Mouse (Mus musculus): ENCODE results near the gene Gtpbp4.
"Not testable (repeated sequence)": the region's sequence is repeated elsewhere in the genome, so short reads cannot be mapped to it uniquely, and the experiment has no call there.

Gtpbp4 gene

DNA sequence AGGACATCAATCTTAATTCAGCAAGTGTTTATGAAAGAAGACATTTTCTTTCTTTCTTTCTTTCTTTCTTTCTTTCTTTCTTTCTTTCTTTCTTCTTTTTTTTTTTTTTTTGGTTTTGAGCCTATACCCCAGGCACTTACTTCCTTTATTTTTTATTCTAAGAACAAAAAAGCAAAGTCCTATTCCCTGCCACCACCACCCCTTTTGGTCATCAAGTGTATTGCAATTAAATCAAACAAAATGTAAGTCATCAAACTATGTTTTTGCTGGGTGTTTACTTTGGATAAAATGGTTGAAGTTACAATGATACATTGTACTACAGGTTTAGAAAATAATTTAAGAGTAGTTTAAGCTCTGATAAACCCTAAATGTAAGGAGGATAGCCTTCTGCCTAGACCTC is 23.5 kb downstream of the Gtpbp4 start:
- DNase-seq (ENCODE audit: low spot score), result no peak

DNA sequence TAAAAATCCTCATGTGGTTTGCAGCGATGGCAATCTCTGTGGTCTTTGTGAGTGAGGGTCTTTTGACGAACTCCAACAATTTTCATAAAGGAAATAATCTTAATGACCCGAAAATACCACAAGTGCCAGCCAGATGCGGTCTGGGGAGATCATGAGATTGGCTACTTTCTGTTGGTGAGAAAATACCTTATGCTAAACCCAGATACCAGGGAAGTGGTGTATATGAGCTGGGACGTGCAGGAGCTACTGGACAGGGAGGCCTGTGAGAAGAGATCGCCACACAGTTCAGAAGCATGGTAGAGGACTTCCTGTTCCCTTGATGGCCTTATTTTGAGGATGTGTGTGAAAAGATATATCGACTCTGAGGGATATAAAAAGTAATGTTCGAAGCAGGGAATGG is 28.1 kb downstream of the Gtpbp4 start:
- DNase-seq (ENCODE audit: low spot score), result no peak

DNA sequence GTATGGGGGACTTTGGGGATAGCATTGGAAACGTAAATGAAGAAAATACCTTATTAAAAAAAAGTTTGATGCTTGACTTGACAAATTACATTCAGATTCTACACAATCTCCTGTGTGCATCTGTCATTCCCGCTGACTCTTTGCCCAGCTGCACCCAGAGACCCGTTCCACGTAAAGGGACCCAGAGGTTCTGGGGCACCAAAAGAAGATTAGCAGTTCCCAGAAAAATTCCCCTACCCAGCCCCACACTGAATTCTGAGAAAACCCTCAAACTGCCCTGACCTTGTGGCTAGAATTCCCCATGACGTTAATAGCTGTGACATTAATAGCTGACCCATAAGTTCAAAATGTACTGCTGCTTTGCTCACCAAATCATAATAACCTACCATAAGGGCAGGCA is 30.7 kb downstream of the Gtpbp4 start:
- no peak for DNase-seq (ENCODE audit: low spot score)

DNA sequence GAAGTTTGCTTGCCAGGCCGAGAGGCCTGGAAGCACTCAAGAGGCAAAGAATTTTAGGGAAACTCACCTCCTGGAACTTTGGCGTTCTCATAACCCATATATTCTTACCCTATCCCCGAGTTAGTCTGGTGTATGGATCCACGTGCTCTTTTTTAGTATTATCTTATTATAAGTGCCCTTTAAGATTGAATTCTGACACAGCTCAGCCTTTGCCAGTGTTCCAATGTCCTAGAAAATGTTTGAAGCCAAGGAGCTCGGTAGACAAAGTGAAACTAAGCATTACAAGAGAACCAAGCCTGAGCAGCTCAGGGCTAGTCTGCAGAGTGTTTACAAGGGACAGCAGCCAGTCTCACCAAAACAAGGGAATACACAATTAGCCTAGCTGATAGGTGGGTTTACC is 33.6 kb downstream of the Gtpbp4 start:
- not testable (repeated sequence) for DNase-seq (ENCODE audit: low spot score)

DNA sequence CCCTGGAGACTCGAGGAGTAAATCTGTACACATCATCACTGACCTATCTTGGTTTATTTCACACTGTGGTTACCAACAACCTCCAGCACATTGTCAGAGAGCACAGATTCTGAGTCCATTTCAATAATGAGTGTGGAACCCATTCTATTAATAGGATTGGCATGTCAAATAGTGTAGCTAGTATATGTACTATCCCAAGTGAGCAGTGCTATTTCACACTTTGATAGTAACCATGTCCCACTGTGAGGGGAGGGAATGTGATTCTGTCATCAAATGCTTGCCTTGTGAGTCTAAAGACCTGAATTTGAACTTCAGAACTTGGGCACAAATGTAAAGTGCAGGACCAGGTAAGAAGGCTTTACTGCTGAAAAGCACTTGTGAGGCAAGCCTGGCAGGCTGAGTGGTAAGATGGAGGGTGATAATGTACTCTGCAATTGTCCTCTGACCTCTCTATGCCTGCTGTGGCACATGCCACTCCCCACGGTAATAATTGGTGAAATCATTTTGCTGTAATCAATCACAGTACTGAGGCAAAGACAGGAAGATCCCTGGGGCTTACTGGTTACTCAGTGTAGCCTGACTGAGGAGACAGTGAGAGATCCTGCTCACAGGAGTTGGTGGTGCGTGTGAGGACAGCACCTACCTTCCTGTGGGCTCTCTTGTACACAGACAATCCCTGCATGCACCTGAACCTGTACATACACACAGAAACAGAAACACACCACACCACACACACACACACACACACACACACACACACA is 34.6 kb downstream of the Gtpbp4 start:
- not testable (repeated sequence) for DNase-seq (ENCODE audit: low spot score)

DNA sequence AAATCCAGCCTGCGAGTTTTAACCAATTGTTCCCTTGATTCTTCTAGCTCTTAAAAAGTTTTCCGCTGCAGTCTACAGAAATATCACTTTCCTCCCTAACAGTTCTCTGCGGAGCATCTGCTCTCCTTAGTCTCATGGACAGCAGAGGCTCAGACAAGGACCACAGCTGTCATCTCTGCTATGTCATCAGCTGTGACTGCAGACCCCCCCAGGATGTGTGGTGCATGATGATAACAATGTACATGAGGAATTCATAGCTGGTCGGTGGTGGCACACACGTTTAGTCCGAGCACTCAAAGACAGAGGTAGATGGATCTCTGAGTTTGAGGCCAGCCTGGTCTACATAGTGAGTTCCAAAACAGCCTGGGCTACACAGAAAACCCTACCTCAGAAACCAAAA is 36.3 kb downstream of the Gtpbp4 start:
- not testable (repeated sequence) for DNase-seq (ENCODE audit: low spot score)

DNA sequence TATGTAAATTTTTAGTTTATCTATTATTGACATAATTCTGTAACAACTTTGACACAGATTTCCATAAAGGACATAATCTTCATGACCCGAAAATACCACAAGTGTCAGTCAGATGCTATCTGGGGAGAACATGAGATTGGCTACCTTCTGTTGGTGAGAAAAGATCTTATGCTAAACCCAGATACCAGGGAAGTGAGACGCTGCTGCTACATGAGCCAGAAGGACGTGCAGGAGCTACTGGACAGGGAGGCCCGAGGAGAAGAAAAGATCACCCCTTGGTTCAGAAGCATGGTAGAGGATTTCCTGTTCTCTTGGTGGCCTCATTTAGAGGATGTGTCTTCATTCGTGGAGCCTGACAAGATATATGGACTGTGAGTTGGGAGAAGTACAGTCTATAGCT is 36.8 kb downstream of the Gtpbp4 start:
- not testable (repeated sequence) for DNase-seq (ENCODE audit: low spot score)

DNA sequence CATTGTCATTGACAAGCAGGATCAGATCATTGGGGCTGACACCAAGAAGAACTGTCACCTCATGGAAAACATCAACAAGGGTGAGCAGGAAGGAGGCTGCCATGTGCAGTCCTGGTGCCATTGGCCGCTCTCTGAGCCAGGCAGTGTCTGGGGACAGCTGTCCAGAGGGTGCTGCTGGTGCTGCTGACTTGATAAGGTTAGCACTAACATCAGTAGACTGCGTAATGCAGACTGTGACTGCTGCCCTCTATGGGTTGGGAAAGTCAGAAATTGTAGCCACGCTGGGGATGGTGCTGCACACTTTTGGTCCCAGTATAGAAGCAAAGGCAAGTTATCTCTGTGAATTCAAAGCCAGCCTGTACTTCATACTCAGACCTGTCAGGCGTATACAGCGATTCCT is 39.0 kb downstream of the Gtpbp4 start:
- DNase-seq (ENCODE audit: low spot score), result not testable (repeated sequence)

DNA sequence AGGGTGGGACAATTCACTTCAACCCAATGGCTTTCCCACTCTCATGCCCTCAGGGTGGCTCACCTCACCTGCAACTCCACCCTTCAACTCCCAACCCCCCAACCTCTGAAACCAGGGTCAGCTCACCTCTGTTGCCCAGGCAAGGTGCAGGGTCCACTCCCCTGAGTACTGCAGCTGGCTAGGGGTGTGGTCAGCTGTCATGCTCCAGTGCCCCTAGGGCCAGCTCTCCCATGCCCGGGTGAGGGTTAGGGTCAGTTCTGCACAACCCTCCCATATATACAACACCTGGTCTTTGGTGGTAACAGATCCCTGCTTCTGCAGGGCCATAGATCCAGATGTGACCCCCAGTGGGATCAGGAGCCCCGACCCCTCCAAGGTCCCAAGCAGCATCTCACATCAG is 40.8 kb downstream of the Gtpbp4 start:
- not testable (repeated sequence) for DNase-seq (ENCODE audit: low spot score)

DNA sequence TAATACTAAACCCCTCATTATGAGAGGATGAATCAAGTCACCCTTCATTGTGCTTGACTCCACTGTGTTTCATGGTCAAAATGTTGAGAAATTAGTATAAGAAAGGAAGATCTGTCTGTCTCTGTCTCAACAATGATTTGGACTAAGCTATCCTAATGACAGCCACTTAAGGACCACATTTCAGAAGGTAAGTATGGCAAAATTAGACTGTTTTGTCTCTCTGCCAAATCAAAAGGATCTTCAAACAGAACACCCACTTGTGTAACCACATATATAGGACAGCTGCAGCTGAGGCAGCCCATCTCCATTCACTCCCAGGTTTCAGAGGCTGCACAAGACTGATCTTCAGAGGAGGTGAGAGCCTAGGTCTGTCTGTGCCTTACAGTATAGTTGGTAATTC is 43.3 kb downstream of the Gtpbp4 start, which contains the start of gene Idi2:
Gene Idi2 (plus strand): TSS at position 301 of the 400 bp plus-strand sequence.
- DNase-seq (ENCODE audit: low spot score), result not testable (repeated sequence)

DNA sequence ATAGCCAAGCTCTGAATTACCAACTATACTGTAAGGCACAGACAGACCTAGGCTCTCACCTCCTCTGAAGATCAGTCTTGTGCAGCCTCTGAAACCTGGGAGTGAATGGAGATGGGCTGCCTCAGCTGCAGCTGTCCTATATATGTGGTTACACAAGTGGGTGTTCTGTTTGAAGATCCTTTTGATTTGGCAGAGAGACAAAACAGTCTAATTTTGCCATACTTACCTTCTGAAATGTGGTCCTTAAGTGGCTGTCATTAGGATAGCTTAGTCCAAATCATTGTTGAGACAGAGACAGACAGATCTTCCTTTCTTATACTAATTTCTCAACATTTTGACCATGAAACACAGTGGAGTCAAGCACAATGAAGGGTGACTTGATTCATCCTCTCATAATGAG is 47.8 kb downstream of the Gtpbp4 start, which contains the start of gene Gm9745:
Gene Gm9745 (minus strand): TSS at position 101 of the 400 bp plus-strand sequence.
- DNase-seq (ENCODE audit: low spot score), result not testable (repeated sequence)

DNA sequence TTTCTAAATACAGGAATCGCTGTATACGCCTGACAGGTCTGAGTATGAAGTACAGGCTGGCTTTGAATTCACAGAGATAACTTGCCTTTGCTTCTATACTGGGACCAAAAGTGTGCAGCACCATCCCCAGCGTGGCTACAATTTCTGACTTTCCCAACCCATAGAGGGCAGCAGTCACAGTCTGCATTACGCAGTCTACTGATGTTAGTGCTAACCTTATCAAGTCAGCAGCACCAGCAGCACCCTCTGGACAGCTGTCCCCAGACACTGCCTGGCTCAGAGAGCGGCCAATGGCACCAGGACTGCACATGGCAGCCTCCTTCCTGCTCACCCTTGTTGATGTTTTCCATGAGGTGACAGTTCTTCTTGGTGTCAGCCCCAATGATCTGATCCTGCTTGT is 52.1 kb downstream of the Gtpbp4 start:
- DNase-seq (ENCODE audit: low spot score), result not testable (repeated sequence)

DNA sequence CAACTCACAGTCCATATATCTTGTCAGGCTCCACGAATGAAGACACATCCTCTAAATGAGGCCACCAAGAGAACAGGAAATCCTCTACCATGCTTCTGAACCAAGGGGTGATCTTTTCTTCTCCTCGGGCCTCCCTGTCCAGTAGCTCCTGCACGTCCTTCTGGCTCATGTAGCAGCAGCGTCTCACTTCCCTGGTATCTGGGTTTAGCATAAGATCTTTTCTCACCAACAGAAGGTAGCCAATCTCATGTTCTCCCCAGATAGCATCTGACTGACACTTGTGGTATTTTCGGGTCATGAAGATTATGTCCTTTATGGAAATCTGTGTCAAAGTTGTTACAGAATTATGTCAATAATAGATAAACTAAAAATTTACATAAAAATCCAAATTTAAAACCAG is 54.2 kb downstream of the Gtpbp4 start:
- not testable (repeated sequence) for DNase-seq (ENCODE audit: low spot score)

DNA sequence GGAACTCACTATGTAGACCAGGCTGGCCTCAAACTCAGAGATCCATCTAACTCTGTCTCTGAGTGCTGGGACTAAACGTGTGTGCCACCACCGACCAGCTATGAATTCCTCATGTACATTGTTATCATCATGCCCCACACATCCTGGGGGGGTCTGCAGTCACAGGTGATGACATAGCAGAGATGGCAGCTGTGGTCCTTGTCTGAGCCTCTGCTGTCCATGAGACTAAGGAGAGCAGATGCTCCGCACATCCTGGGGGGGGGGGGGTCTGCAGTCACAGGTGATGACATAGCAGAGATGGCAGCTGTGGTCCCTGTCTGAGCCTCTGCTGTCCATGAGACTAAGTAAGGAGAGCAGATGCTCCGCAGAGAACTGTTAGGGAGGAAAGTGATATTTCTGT is 54.8 kb downstream of the Gtpbp4 start:
- DNase-seq (ENCODE audit: low spot score), result not testable (repeated sequence)

DNA sequence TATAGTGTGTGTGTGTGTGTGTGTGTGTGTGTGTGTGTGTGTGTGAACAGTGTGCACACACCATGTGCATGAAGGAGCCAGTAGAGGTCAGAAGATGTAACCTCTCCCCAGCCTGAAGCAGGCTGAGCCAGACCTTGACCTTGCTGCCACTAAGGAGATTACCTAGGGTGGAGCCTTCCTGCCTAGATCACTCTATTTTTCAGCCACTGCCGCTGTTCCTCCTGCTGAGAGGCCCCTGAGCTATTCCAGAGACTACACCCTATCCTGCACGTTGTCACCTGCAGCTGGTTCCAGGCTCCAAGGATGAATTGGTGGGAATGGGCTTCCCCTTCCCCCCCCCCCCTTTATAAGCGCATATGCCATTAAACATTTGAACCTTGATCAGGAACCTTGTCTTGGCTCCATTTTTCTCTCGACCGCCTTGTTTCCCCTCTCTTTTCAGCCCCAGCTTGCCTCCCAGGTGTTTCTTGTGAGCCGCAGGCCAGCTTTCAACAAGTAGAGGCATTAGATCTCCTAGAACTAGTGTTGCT is 58.2 kb downstream of the Gtpbp4 start:
- DNase-seq (ENCODE audit: low spot score), result not testable (repeated sequence)

DNA sequence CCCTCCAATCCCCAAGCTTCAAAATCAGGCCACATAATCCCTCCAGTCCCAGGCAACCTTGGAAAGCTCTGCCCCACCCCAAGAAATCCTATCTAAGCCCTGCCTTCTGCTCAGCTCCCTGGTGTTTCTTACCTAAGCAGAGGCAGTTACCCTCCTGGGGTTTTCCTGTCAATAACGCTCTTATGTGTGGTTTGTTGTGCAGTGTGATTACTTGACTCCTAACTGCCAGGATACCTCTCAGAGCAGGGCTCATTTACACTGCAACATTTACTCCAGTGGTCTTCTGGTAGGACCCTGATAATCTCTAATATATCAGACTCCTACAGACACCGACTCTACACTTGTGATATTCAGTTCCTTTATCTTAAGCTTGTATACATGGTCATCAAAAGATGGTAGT is 62.4 kb downstream of the Gtpbp4 start:
- no peak for DNase-seq (ENCODE audit: low spot score)
